Mouse (Mus musculus) G1E (cell line): ENCODE measurements around the gene Pan2. TPM values are rescaled to one million over a fixed set of nuclear protein-coding genes. Genes with fewer than 3 reads are reported as not detected.

Source experiments
- ATAC-seq: 2 replicates; pipeline ENCODE4 v1.8.0; 2016; ENCODE audit warnings: mild to moderate bottlenecking; ENCODE audit not compliant: insufficient number of reproducible peaks, poor library complexity, low FRiP score, severe bottlenecking; ENCODE audit errors: extremely low read depth
- DNase-seq: peaks from one replicate; pipeline ENCODE4 v3.0.0; 2012; ENCODE audit warnings: low spot score
- H3K27me3 ChIP-seq: 2 replicates; pipeline ENCODE4 v1.6.1; 2012; ENCODE audit warnings: mild to moderate bottlenecking, low read length, inconsistent platforms; ENCODE audit not compliant: insufficient read depth
- H3K36me3 ChIP-seq: replicated peaks from 2 replicates; pipeline ENCODE3; 2012; ENCODE audit warnings: mild to moderate bottlenecking, inconsistent platforms
- H3K4me1 ChIP-seq: 2 replicates; pipeline ENCODE4 v1.6.1; 2012; ENCODE audit warnings: low read depth, low read length, inconsistent platforms, mixed read lengths; ENCODE audit not compliant: insufficient read depth
- H3K4me3 ChIP-seq: 2 replicates; pipeline ENCODE4 v1.5.1; 2012; ENCODE audit warnings: low read depth, mild to moderate bottlenecking, inconsistent platforms, low read length, moderate library complexity, mixed read lengths
- H3K9me3 ChIP-seq: replicated peaks from 2 replicates; pipeline ENCODE4 v1.6.1; 2012; ENCODE audit warnings: inconsistent platforms
- CTCF ChIP-seq: IDR thresholded peaks from 2 replicates; pipeline ENCODE4 v1.5.1; 2012; ENCODE audit warnings: low read depth, low read length, inconsistent platforms, mixed read lengths
- GATA1 ChIP-seq: IDR thresholded peaks from 2 replicates; pipeline ENCODE4 v1.6.1; 2012; ENCODE audit warnings: borderline replicate concordance, low read length, inconsistent platforms, mixed read lengths
- GATA2 ChIP-seq: IDR thresholded peaks from 2 replicates; pipeline ENCODE4 v1.6.1; 2012; ENCODE audit warnings: low read depth, low read length, inconsistent platforms, borderline replicate concordance
- POLR2AphosphoS5 ChIP-seq: IDR thresholded peaks from 2 replicates; pipeline ENCODE4 v1.6.1; 2012; ENCODE audit warnings: low read depth, low read length, inconsistent platforms; ENCODE audit not compliant: insufficient replicate concordance
- TAL1 ChIP-seq: conservative IDR thresholded peaks from 2 replicates; pipeline ENCODE4 v1.6.1; 2012; ENCODE audit warnings: low read depth, low read length, inconsistent platforms, mixed read lengths
- polyA plus RNA-seq: library from polyadenylated mRNA; stranded (reverse); fragments of >175 nt; gene quantifications from 2 replicates; pipeline ENCODE4 v1.2.3, GENCODE M21; 2012
- total RNA-seq, 2 experiments: library from RNA; stranded (forward) in 1 of 2; stranded (reverse) in 1 of 2; fragments of 200-1000 nt in 1 of 2; fragments of >200 nt in 1 of 2; fragmentation: Nextera tagmentation in 1 of 2; gene quantifications; 2 replicates each; pipeline ENCODE4 v1.2.3; 2014 to 2017

Gene Pan2
- total and polyA plus RNA-seq, 3 experiments: 3.6 to 30.2 (median 13.8) TPM

DNA sequence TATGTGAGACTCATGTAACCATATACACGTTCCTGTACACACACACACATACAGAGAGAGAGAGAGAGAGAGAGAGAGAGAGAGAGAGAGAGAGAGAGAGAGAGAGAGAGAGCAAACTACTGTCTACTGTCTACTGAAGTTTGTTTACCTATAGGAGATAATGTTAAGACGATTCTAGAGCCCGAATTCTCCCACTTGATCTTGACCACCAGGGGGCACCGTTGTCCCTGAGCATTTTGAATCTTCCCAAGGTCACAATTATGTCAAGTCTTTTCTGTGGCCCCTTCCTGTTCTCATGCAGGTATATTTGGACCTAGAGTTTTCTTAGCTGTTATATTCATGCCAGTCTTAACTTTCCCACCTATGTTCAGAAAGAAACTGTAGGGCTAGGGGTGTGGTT, 32.4 kb downstream of the Pan2 start:
- ATAC-seq (no peak), DNase-seq (no peak)
- peaks cover 15% of the 10 kb centered on the region for H3K36me3 ChIP-seq
- no peak overlapping the region for H3K4me3 ChIP-seq
- peaks cover 60% of the 10 kb centered on the region for H3K4me1 ChIP-seq
- no peaks in the 10 kb centered on the region for H3K9me3 ChIP-seq
- no peaks in the 10 kb centered on the region for H3K27me3 ChIP-seq
- no peak for TF ChIP-seq TAL1
- TF ChIP-seq CTCF: peak; percentile 84
- TF ChIP-seq POLR2AphosphoS5: no peak

- Histone ChIP-seq H3K36me3 (peaks cover 20% of the 10 kb centered on the region), H3K4me3 (no peak overlapping the region; the same call in 1 of the 2 replicates), H3K9me3 (no peaks in the 10 kb centered on the region), H3K4me1 (peaks cover 64% of the 10 kb centered on the region), H3K27me3 (no peaks in the 10 kb centered on the region)
- no peak for TF ChIP-seq GATA1
- TF ChIP-seq CTCF: no peak
- no peak for TF ChIP-seq GATA2
- no peak for TF ChIP-seq POLR2AphosphoS5
- no peak for TF ChIP-seq TAL1
- ATAC-seq (no peak), DNase-seq (no peak)
Observed at GRCm38 (mm10) chr10:128336195-128336594, 33.1 kb downstream of the Pan2 start.

DNA sequence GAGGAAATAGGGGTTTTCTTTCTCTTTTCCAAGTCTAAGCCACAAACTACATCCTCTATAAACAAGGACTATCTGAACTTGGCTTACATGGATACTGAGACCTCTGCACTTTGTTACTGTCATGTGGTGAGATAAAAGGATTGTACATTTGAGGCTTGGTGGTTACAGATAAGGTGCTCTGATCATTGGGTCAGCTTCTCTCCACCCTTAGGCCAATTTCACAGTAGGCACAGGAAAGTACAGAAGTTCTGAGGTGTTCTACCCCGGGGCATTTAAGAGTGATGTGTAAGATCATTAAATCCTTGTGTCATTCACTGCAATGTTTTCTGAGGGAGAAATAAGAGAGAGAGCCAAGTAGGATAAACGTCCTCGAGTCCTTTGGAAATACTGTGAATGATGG, 33.5 kb downstream of the Pan2 start:
- Histone ChIP-seq H3K36me3 (peaks cover 24% of the 10 kb centered on the region), H3K4me3 (peak overlapping the region; percentile 88; the same call in 1 of the 2 replicates), H3K27me3 (no peaks in the 10 kb centered on the region), H3K9me3 (no peaks in the 10 kb centered on the region), H3K4me1 (peaks cover 68% of the 10 kb centered on the region)
- ATAC-seq (peak; percentile 36), DNase-seq (no peak)
- no peak for TF ChIP-seq CTCF
- no peak for TF ChIP-seq POLR2AphosphoS5
- no peak for TF ChIP-seq GATA1
- peak; percentile 51 for TF ChIP-seq TAL1
- TF ChIP-seq GATA2: no peak

- DNase-seq: peak; percentile 84
- peak; percentile 90 for ATAC-seq
- Histone ChIP-seq H3K27me3 (no peaks in the 10 kb centered on the region), H3K36me3 (peaks cover 29% of the 10 kb centered on the region), H3K4me3 (peak within 1 kb of the TSS; percentile 88), H3K4me1 (peaks cover 75% of the 10 kb centered on the region), H3K9me3 (no peaks in the 10 kb centered on the region)
- TF ChIP-seq POLR2AphosphoS5 (no peak), GATA1 (no peak), CTCF (no peak), TAL1 (no peak), GATA2 (no peak)
Observed at GRCm38 (mm10) chr10:128337306-128338181, 34.4 kb downstream of the Pan2 start, which contains the start of gene Cs. Cs (plus strand) TSS chr10:128337734.

- Histone ChIP-seq H3K4me1 (peaks cover 82% of the 10 kb centered on the region), H3K27me3 (no peaks in the 10 kb centered on the region), H3K36me3 (peaks cover 37% of the 10 kb centered on the region), H3K9me3 (no peaks in the 10 kb centered on the region), H3K4me3 (peak overlapping the region; percentile 88)
- TF ChIP-seq TAL1 (no peak), CTCF (no peak), GATA2 (no peak), GATA1 (no peak), POLR2AphosphoS5 (no peak)
- ATAC-seq (0 out of 2 replicates have a peak, but pooled peaks have one; percentile 23), DNase-seq (peak; percentile 52)
Observed at GRCm38 (mm10) chr10:128338415-128338814, 35.3 kb downstream of the Pan2 start.

GRCm38 (mm10) chr10:128338948-128339347, 35.8 kb downstream of the Pan2 start:
- H3K4me3 ChIP-seq: peak overlapping the region; percentile 88

More at GRCm38 (mm10) chr10:128338948-128339347, 35.8 kb downstream of the Pan2 start:
- peaks cover 41% of the 10 kb centered on the region for H3K36me3 ChIP-seq
- TF ChIP-seq CTCF: no peak
- no peak for TF ChIP-seq POLR2AphosphoS5
- TF ChIP-seq TAL1: no peak
- TF ChIP-seq GATA2: no peak
- no peak for TF ChIP-seq GATA1
- H3K4me1 ChIP-seq: peaks cover 85% of the 10 kb centered on the region
- no peaks in the 10 kb centered on the region for H3K9me3 ChIP-seq
- no peak for DNase-seq
- no peak for ATAC-seq
- H3K27me3 ChIP-seq: no peaks in the 10 kb centered on the region
